Mouse (Mus musculus) ES-E14 (cell line): Measurements from ENCODE around the gene Selenoi. TPM values are rescaled to one million over a fixed set of nuclear protein-coding genes. Genes with fewer than 3 reads are reported as not detected.

Experiments
- DNase-seq: peaks from one replicate; pipeline ENCODE4 v3.0.0-alpha.2; 2013; ENCODE audit warnings: low read depth, low spot score
- H3K27ac ChIP-seq: 2 replicates; pipeline ENCODE4 v1.5.1; 2012; ENCODE audit warnings: low read depth, mild to moderate bottlenecking, low read length, moderate library complexity, mixed read lengths; ENCODE audit not compliant: poor library complexity, insufficient read depth, severe bottlenecking
- H3K36me3 ChIP-seq: 2 replicates; pipeline ENCODE4 v1.6.1; 2012; ENCODE audit warnings: mild to moderate bottlenecking, low read length, moderate library complexity, mixed read lengths; ENCODE audit not compliant: control insufficient read depth, poor library complexity, insufficient read depth, severe bottlenecking
- H3K4me1 ChIP-seq, 2 experiments: fragments of 150-350 bp in 1 of 2; sonication (generic) in 1 of 2; 2 replicates each; pipeline ENCODE4 v1.6.1; 2012; ENCODE audit warnings: low read length in 2 of 2, mild to moderate bottlenecking in 1 of 2, mixed read lengths in 1 of 2; ENCODE audit not compliant: control insufficient read depth in 2 of 2, insufficient read depth in 2 of 2, poor library complexity in 1 of 2
- H3K4me3 ChIP-seq, 2 experiments: fragments of 150-350 bp in 1 of 2; sonication (generic) in 1 of 2; 2 replicates each; pipeline ENCODE4 v1.5.1; 2012; ENCODE audit warnings: low read length in 2 of 2, low read depth in 1 of 2, mild to moderate bottlenecking in 1 of 2, mixed read lengths in 1 of 2; ENCODE audit not compliant: insufficient read depth in 1 of 2, poor library complexity in 1 of 2, severe bottlenecking in 1 of 2
- H3K9ac ChIP-seq: 2 replicates; pipeline ENCODE4 v1.6.1; 2012; ENCODE audit warnings: low read depth, mild to moderate bottlenecking, low read length, mixed read lengths; ENCODE audit not compliant: poor library complexity, insufficient read depth, severe bottlenecking
- H3K9me3 ChIP-seq: fragments of 150-350 bp; sonication (generic); 2 replicates; pipeline ENCODE4 v1.6.1; 2012; ENCODE audit warnings: low read depth, mild to moderate bottlenecking, low read length; ENCODE audit not compliant: control insufficient read depth, insufficient read depth
- CHD2 ChIP-seq: IDR thresholded peaks from 2 replicates; pipeline ENCODE4 v1.6.1; 2014; ENCODE audit warnings: mild to moderate bottlenecking, low read depth, low read length, inconsistent platforms
- HCFC1 ChIP-seq: IDR thresholded peaks from 2 replicates; pipeline ENCODE4 v1.6.1; 2012; ENCODE audit warnings: low read length, inconsistent platforms, borderline replicate concordance; ENCODE audit not compliant: insufficient read depth
- MAFK ChIP-seq: IDR thresholded peaks from 2 replicates; pipeline ENCODE4 v1.6.1; 2014; ENCODE audit warnings: mild to moderate bottlenecking, low read depth, low read length, inconsistent platforms; ENCODE audit not compliant: insufficient read depth
- ZC3H11A ChIP-seq: IDR thresholded peaks from 2 replicates; pipeline ENCODE4 v1.6.1; 2012; ENCODE audit warnings: low read depth, mild to moderate bottlenecking, inconsistent platforms, low read length, borderline replicate concordance
- ZNF384 ChIP-seq: IDR thresholded peaks from 2 replicates; pipeline ENCODE4 v1.6.1; 2012; ENCODE audit warnings: low read depth, low read length, inconsistent platforms
- in situ Hi-C, 2 experiments: fragments of 600-800 bp; cut with MboI; formaldehyde crosslinking; loops; one replicate each; pipeline ENCODE4 v1.15.1; 2025; ENCODE audit warnings: low sequenced_read_pairs in 2 of 2, inconsistent platforms in 1 of 2; ENCODE audit not compliant: unreplicated experiment in 2 of 2
- total RNA-seq: library from RNA; depleted of rRNA; stranded (reverse); fragments of 300-350 nt; gene quantifications from 2 replicates; pipeline ENCODE4 v1.2.3, GENCODE M21; 2012

Selenoi gene
- total RNA-seq, 1 experiment, result 104 TPM

DNA sequence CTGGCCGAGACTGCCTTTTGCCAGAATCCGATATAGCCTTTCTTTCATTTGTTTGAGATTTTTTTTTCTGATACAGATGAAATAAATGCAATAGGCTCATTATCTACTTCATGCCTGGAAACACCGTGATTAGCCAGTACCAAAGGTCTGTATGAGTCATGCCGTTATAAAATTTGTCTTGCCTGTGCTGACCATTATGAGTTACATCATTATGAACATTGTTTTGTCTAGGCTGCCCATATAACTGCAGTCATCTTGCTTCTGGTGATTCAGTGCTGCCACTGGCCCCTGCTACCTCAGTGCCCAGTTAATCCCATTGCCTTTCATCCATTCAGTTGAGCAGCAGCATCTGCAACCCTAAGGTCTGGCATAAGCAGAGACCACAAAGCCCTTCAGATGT lies 47.1 kb downstream of the Selenoi start:
- DNase-seq, result no peak
- H3K27ac ChIP-seq, result no peak overlapping the region
- H3K4me3 ChIP-seq, result no peak overlapping the region
- in situ Hi-C loops, result no loop called here
- TF ChIP-seq HCFC1 (no peak), ZC3H11A (no peak), MAFK (no peak), CHD2 (no peak), ZNF384 (no peak)
- H3K4me1 ChIP-seq, result peaks cover 0 to 10% of the 10 kb centered on the region in 2 experiments; a peak in 2 of 4 replicates
- no peak overlapping the region for H3K9ac ChIP-seq
- no peaks in the 10 kb centered on the region for H3K9me3 ChIP-seq
- no peaks in the 10 kb centered on the region for H3K36me3 ChIP-seq

DNA sequence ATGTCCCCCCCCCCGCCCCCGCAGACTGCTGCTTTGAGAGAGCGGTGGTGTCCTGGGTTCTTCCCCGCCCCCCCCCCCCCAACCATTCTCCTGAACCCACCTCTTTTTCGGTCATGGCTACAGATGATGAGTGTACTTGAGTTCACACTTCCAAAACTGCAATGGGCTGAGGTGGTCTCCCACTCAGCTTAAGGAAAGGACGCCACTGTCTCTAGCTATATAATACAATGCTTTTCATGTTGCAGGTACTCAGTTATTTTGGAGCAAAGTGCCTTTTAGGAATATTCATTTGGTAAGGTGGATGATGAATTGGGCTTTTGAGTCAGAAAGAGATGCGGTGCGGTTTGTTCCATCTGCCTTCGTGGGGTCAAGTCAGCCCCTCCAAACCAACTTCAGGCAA lies 48.5 kb downstream of the Selenoi start:
- in situ Hi-C loops, result no loop called here
- Histone ChIP-seq H3K27ac (no peak overlapping the region), H3K36me3 (no peaks in the 10 kb centered on the region), H3K9me3 (no peaks in the 10 kb centered on the region), H3K9ac (no peak overlapping the region), H3K4me3 (peak overlapping the region; percentile 41 to 65; a peak in 3 of 4 replicates), H3K4me1 (peaks cover 0 to 10% of the 10 kb centered on the region in 2 experiments; a peak in 2 of 4 replicates)
- no peak for TF ChIP-seq HCFC1
- no peak for TF ChIP-seq CHD2
- TF ChIP-seq MAFK, result no peak
- TF ChIP-seq ZNF384, result no peak
- TF ChIP-seq ZC3H11A, result no peak
- DNase-seq, result no peak

DNA sequence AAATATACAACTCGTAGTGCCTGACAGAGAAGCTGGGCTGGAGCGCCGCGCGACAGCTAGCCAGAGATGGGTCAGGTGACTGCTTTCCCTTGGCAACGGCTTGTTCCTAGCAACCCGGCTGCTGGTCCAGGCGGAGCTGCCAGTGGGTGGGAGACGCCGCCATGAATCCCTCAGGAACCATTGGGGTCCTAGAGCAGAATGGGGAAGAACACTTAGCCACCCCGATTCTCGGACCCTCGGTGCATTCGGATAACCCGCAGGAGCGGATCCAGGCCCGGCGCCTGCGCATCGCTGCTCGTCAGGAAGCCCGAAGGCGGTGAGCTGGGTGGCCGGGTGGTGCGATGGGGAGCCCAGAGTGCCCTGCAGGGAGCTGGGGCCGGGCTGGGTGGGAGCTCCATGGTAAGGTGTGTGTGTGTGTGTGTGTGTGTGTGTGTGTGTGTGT lies 48.9 kb downstream of the Selenoi start, which contains the start of gene Drc1:
TSS of gene Drc1 (plus strand) at position 98 of the 442 bp plus-strand sequence.
- Histone ChIP-seq H3K36me3 (no peaks in the 10 kb centered on the region), H3K9ac (peak within 1 kb of the TSS; percentile 62; the same call in 1 of the 2 replicates), H3K9me3 (no peaks in the 10 kb centered on the region), H3K4me1 (peaks cover 0 to 10% of the 10 kb centered on the region in 2 experiments; a peak in 2 of 4 replicates), H3K4me3 (peak within 1 kb of the TSS; percentile 41 to 65), H3K27ac (no peak within 1 kb of the TSS)
- in situ Hi-C loops, result no loop called here
- DNase-seq, result no peak
- TF ChIP-seq MAFK (no peak), CHD2 (no peak), ZNF384 (no peak), ZC3H11A (no peak), HCFC1 (no peak)

DNA sequence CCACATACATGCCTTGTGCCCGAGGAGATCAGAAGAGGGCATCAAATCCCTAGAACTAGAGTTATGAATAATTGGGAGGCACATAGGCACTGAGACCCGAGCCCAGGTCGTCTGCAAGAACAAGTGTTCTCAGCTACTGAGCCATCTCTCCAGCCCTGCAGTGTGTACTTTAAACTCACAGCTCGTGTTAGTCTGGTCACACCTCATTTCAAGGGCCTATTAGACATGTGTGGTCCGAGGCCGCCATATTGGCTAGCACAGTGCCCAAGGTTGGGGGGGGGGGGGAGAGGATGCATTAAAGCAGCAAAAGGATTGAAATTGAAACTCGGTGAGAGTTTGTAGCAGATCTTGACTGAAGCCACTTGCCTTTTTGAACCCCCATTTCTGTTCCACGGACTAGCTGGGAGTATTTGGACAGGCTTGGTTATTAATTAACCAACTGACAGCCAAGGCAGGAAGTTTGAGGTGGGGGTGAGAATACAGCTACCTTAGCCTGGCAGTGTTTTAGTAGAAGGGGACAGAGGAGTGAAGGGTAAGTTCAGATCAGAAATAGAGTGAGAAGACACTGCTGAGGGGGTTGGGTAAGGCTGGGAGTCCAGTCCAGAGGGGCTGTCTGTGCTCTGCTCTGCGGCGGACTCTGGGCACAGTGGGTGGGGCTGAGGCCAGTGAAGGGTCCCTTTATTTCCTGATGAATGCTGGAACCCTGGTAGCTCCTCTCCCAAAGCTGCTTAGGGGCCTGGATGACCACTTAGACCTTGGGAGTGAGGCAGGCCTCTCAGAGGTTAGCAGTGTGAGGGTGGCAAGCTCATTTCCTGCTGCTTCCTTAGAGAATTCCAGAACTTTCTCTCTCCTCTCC lies 53.8 kb downstream of the Selenoi start:
- H3K9ac ChIP-seq, result no peak overlapping the region
- H3K36me3 ChIP-seq, result no peaks in the 10 kb centered on the region
- no peaks in the 10 kb centered on the region for H3K4me1 ChIP-seq
- in situ Hi-C loops, result no loop called here
- no peak for TF ChIP-seq CHD2
- TF ChIP-seq ZC3H11A, result no peak
- TF ChIP-seq ZNF384, result no peak
- no peak for TF ChIP-seq HCFC1
- no peak for TF ChIP-seq MAFK
- no peak overlapping the region for H3K4me3 ChIP-seq
- H3K9me3 ChIP-seq, result no peaks in the 10 kb centered on the region
- no peak for DNase-seq
- H3K27ac ChIP-seq, result no peak overlapping the region
